Mouse (Mus musculus) forebrain, embryonic 11.5 days (tissue): ENCODE measurements around the gene Olfr164. TPM values are rescaled to one million over a fixed set of nuclear protein-coding genes. Genes with fewer than 3 reads are reported as not detected.

ENCODE experiments used
- ATAC-seq: fragments of 200-750 bp; cut with Nextera tagmentation; replicated peaks from 2 replicates; pipeline ENCODE4 v1.8.0; 2017; ENCODE audit warnings: moderate TSS enrichment; ENCODE audit not compliant: low FRiP score
- DNase-seq: peaks from one replicate; pipeline ENCODE4 v3.0.0-alpha.2; 2017; ENCODE audit warnings: low spot score
- H3K27ac ChIP-seq: fragments of 300-500 bp; sonication (generic); 2 replicates; pipeline ENCODE4 v1.5.1; 2014; ENCODE audit warnings: low read depth, low read length
- H3K27me3 ChIP-seq: fragments of 300-500 bp; sonication (generic); 2 replicates; pipeline ENCODE4 v1.6.1; 2014; ENCODE audit warnings: mild to moderate bottlenecking, low read length, mixed read lengths; ENCODE audit not compliant: control insufficient read depth, insufficient read depth
- H3K36me3 ChIP-seq: fragments of 300-500 bp; sonication (generic); 2 replicates; pipeline ENCODE4 v1.6.1; 2014; ENCODE audit warnings: mild to moderate bottlenecking, low read length, moderate library complexity, mixed read lengths; ENCODE audit not compliant: control insufficient read depth, insufficient read depth
- H3K4me1 ChIP-seq: fragments of 300-500 bp; sonication (generic); replicated peaks from 2 replicates; pipeline ENCODE4 v1.6.1; 2014; ENCODE audit warnings: low read length, mixed read lengths; ENCODE audit not compliant: control insufficient read depth, insufficient read depth
- H3K4me2 ChIP-seq: fragments of 300-500 bp; sonication (generic); 2 replicates; pipeline ENCODE4 v1.6.1; 2014; ENCODE audit warnings: low read depth, mild to moderate bottlenecking, low read length, moderate library complexity, mixed read lengths; ENCODE audit not compliant: severe bottlenecking
- H3K4me3 ChIP-seq: fragments of 300-500 bp; sonication (generic); 2 replicates; pipeline ENCODE4 v1.5.1; 2014; ENCODE audit warnings: low read depth, low read length
- H3K9ac ChIP-seq: fragments of 300-500 bp; sonication (generic); 2 replicates; pipeline ENCODE4 v1.6.1; 2014; ENCODE audit warnings: low read length
- H3K9me3 ChIP-seq: fragments of 300-500 bp; sonication (generic); 2 replicates; pipeline ENCODE4 v1.6.1; 2016; ENCODE audit warnings: low read length, mixed read lengths; ENCODE audit not compliant: control insufficient read depth
- WGBS: fragments of 180-500 bp; shearing (Covaris S2); extraction: QIAGEN DNeasy Blood & Tissue Kit; methylation state at CpG from one replicate; pipeline ENCODE4 v1.1.7; 2014; 5-methylcytosine and 5-hydroxymethylcytosine counted together
- polyA plus RNA-seq: library from polyadenylated mRNA; unstranded; fragments of >200 nt; fragmentation: Nextera tagmentation; extraction: Ambion mirVana; gene quantifications from 2 replicates; pipeline ENCODE4 v1.2.1, GENCODE M21; 2014

The Olfr164 gene
- not detected in 2 replicates for polyA plus RNA-seq

GRCm38 (mm10) chr16:19313964-19314363 is at the start of gene Olfr164:
TSS of gene Olfr164 (minus strand) at chr16:19314064.
- H3K4me2 ChIP-seq = no peak within 1 kb of the TSS
- DNase-seq = no peak
- no peak within 1 kb of the TSS for H3K4me3 ChIP-seq
- no peaks in the 10 kb centered on the region for H3K27me3 ChIP-seq
- no peaks in the 10 kb centered on the region for H3K36me3 ChIP-seq
- H3K27ac ChIP-seq = no peak within 1 kb of the TSS
- H3K4me1 ChIP-seq = no peaks in the 10 kb centered on the region
- 46% methylated on average over 1 of the region's 1 CpGs for WGBS
- H3K9ac ChIP-seq = no peak within 1 kb of the TSS
- ATAC-seq = no peak
- no peaks in the 10 kb centered on the region for H3K9me3 ChIP-seq

GRCm38 (mm10) chr16:19349111-19349510 is 35.2 kb upstream of the Olfr164 start:
- no peak overlapping the region for H3K4me2 ChIP-seq
- DNase-seq (no peak), ATAC-seq (no peak)
- H3K4me3 ChIP-seq = no peak overlapping the region
- no peak overlapping the region for H3K9ac ChIP-seq
- H3K27me3 ChIP-seq = no peaks in the 10 kb centered on the region
- H3K9me3 ChIP-seq = no peaks in the 10 kb centered on the region
- H3K27ac ChIP-seq = no peak overlapping the region
- H3K4me1 ChIP-seq = no peaks in the 10 kb centered on the region
- no peaks in the 10 kb centered on the region for H3K36me3 ChIP-seq
- 91% methylated on average over 6 of the region's 6 CpGs for WGBS

- H3K27ac ChIP-seq = no peak overlapping the region
- no peaks in the 10 kb centered on the region for H3K4me1 ChIP-seq
- no peak overlapping the region for H3K4me3 ChIP-seq
- H3K36me3 ChIP-seq = no peaks in the 10 kb centered on the region
- H3K9ac ChIP-seq = no peak overlapping the region
- H3K4me2 ChIP-seq = no peak overlapping the region
- no peaks in the 10 kb centered on the region for H3K9me3 ChIP-seq
- no peak for ATAC-seq
- H3K27me3 ChIP-seq = no peaks in the 10 kb centered on the region
- no peak for DNase-seq
- WGBS = 41% methylated on average over 1 of the region's 1 CpGs
These were observed 50.6 kb downstream of the Olfr164 start for GRCm38 (mm10) chr16:19263235-19263634.

- ATAC-seq (no peak), DNase-seq (no peak)
- Histone ChIP-seq H3K4me3 (no peak overlapping the region), H3K4me1 (no peaks in the 10 kb centered on the region), H3K9ac (no peak overlapping the region), H3K4me2 (no peak overlapping the region), H3K27me3 (no peaks in the 10 kb centered on the region), H3K9me3 (no peaks in the 10 kb centered on the region), H3K27ac (no peak overlapping the region), H3K36me3 (no peaks in the 10 kb centered on the region)
- WGBS = 64% methylated on average over 1 of the region's 1 CpGs
These were observed 53.1 kb downstream of the Olfr164 start for GRCm38 (mm10) chr16:19260780-19261179.

GRCm38 (mm10) chr16:19245835-19246234 is 68.0 kb downstream of the Olfr164 start:
- H3K27me3 ChIP-seq = no peaks in the 10 kb centered on the region
- no peaks in the 10 kb centered on the region for H3K4me1 ChIP-seq
- no peaks in the 10 kb centered on the region for H3K36me3 ChIP-seq
- H3K9ac ChIP-seq = no peak overlapping the region
- WGBS = 76% methylated on average over 1 of the region's 1 CpGs
- H3K27ac ChIP-seq = no peak overlapping the region
- H3K9me3 ChIP-seq = no peaks in the 10 kb centered on the region
- DNase-seq = no peak
- H3K4me2 ChIP-seq = no peak overlapping the region
- ATAC-seq = no peak
- no peak overlapping the region for H3K4me3 ChIP-seq

GRCm38 (mm10) chr16:19241539-19242025 is 72.3 kb downstream of the Olfr164 start:
- no peaks in the 10 kb centered on the region for H3K27me3 ChIP-seq
- no peak overlapping the region for H3K4me3 ChIP-seq
- no peaks in the 10 kb centered on the region for H3K36me3 ChIP-seq
- DNase-seq (no peak), ATAC-seq (no peak)
- H3K9ac ChIP-seq = no peak overlapping the region
- H3K4me1 ChIP-seq = no peaks in the 10 kb centered on the region
- H3K4me2 ChIP-seq = no peak overlapping the region
- no peak overlapping the region for H3K27ac ChIP-seq
- no peaks in the 10 kb centered on the region for H3K9me3 ChIP-seq

- Histone ChIP-seq H3K9ac (no peak overlapping the region), H3K4me3 (no peak overlapping the region), H3K4me1 (no peaks in the 10 kb centered on the region), H3K4me2 (no peak overlapping the region), H3K27me3 (no peaks in the 10 kb centered on the region), H3K9me3 (no peaks in the 10 kb centered on the region), H3K36me3 (no peaks in the 10 kb centered on the region), H3K27ac (no peak overlapping the region)
- no peak for ATAC-seq
- no peak for DNase-seq
- 85% methylated on average over 6 of the region's 6 CpGs for WGBS
These were observed 72.9 kb downstream of the Olfr164 start for GRCm38 (mm10) chr16:19240792-19241538.

GRCm38 (mm10) chr16:19236719-19237118 is 77.1 kb downstream of the Olfr164 start:
- ATAC-seq = no peak
- Histone ChIP-seq H3K27me3 (no peaks in the 10 kb centered on the region), H3K4me2 (no peak overlapping the region), H3K9me3 (no peaks in the 10 kb centered on the region), H3K4me1 (no peaks in the 10 kb centered on the region), H3K36me3 (no peaks in the 10 kb centered on the region), H3K9ac (no peak overlapping the region), H3K4me3 (no peak overlapping the region), H3K27ac (no peak overlapping the region)
- 91% methylated on average over 4 of the region's 4 CpGs for WGBS
- no peak for DNase-seq
